Mouse (Mus musculus) liver, adult (tissue): ENCODE results near the gene Mafk.

Source experiments
- GATA4 ChIP-seq: IDR thresholded peaks from 2 replicates; pipeline ENCODE4 v1.6.1; 2014; ENCODE audit warnings: mild to moderate bottlenecking, low read length; ENCODE audit not compliant: insufficient replicate concordance

Mafk gene

DNA sequence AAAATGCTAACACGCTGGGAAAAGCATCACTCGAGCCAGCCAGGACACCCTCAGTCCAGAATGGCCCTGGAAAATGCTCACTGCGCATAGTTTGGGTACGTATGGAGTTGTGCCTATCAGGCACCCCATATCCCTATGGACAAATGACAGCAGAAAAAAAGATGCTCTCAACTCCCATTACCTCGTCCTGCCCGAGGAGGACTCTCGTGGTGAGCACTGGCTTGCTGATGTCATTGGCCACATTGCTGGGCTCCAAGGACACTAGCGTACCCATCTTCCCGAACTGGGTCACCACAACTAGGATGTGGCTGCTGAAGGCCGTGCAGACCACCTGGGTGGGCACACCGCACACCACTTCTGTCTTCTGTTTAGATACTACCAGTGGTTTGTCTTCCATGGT lies 34.6 kb downstream of the Mafk start:
- TF ChIP-seq GATA4, result no peak

DNA sequence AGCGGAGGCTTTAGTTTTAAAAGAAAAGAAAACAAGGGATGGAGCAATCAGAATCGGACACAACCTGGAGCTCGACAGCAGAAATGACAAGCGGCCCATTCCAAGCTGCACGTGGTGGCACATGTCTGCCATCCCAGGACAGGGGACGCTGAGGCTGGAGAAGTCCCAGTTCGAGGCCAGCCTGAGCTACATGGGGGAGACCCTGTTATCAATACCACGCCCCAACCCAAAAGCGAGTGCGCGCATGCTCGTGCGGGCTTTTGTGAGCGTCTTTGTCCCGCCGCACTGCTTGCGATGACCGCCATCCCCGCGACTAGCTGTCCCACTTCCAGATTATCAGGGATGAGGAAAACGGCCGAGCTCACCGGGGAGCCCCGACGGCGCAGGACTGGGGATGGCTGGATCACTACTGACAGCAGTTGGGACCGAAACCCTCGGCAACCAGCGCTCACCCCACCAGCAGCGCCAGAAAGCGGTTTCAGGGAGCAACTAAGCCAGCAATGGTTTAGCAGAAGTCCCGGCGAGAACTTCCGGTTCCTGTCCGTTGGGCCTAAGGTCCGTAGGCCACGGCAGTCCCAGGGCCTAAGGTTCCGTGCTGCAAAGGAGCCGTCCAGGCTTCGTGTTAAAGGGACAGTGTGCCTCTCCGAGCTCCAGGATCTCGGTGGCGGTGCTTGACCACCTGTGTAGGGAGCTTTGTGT lies 35.2 kb downstream of the Mafk start, which contains the start of the genes Gm26938 and Psmg3:
Gene Gm26938, minus strand, starts transcription at position 51 of the 699 bp plus-strand sequence.
Gene Psmg3, minus strand, starts transcription at position 529 of the 699 bp plus-strand sequence.
- peak; percentile 17; the same call in 1 of the 2 replicates for TF ChIP-seq GATA4

- no peak for TF ChIP-seq GATA4
Observed at GRCm38 (mm10) chr5:139827593-139827992, 36.3 kb downstream of the Mafk start.

DNA sequence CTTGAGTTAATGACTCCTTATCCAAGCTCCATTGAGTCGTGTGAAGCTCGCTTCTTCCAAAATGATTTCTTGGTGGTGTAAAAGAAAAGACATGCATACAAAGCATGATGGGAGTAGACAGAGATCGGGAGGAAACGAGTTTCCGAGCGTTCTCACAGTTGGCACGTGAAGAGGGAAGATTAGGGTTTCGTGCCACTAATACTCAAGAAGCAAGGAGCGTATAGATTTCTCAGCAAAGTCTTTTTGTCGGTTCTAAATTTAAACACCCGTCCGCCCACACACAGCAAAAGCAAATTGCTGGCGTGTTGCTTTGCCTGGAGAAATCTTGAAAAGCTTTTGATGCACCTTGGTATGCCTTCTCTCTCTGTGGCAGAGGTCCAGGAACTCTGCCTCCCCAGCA lies 38.1 kb downstream of the Mafk start:
- no peak for TF ChIP-seq GATA4

DNA sequence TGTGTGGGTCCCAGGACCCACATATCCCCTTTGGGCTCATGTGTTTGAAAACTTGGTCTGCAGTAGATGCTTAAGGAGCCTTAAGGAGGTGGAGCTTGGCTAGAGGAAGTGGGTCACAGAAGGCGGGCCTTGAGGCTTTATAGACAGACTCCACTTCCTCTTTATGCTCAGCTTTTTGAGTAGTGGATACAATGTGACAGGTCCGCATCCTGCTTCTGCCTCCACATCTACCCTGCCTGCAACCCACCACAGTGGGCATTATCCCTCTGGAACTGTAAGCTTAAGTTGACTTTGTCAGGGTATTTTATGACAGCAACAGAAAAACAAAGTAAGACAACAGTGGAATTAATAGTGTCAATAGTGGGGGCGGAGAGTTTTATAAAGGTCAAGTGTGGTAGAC lies 39.4 kb downstream of the Mafk start:
- TF ChIP-seq GATA4, result no peak

DNA sequence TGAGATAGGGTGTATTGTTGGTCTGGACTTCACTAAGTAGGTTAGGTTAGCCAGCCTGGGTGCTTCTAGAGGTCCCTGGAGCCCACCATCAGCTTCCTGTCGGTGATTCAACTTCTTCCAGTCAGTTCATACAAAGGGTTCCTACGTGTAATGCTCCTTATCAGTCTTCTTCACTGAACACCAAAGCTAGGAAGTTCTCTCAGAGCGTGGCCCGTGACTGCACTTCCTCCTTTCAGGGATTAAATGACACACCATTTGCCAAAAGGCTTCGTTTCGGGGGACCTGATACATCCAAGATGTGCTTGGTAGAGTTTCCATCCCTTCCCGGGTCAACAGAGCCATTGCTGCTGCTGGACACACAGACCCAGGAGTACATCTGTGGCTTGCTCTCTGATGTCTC lies 40.8 kb downstream of the Mafk start:
- no peak for TF ChIP-seq GATA4

- no peak for TF ChIP-seq GATA4
Observed at GRCm38 (mm10) chr5:139835706-139836105, 44.4 kb downstream of the Mafk start.

GRCm38 (mm10) chr5:139838476-139838892 lies 47.2 kb downstream of the Mafk start:
- no peak for TF ChIP-seq GATA4

DNA sequence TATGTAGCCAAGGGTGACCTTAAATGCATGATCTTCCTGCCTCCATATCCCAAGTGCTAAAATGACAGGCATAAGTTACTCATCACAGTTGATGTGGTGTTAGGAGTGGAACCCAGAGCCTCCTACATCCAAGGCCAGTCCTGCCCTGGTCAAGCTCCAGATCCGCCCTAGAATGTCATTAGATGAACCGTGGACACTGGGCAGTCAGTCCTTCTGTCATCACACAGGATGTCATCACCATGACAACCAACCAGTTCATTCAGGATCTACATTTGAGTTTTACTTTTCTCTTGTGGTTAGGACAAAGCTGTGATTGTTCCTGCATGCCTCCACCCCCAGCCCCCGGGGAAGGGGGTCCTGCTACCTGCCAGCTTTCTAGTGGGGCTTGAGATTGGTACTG lies 47.8 kb downstream of the Mafk start:
- TF ChIP-seq GATA4, result no peak

DNA sequence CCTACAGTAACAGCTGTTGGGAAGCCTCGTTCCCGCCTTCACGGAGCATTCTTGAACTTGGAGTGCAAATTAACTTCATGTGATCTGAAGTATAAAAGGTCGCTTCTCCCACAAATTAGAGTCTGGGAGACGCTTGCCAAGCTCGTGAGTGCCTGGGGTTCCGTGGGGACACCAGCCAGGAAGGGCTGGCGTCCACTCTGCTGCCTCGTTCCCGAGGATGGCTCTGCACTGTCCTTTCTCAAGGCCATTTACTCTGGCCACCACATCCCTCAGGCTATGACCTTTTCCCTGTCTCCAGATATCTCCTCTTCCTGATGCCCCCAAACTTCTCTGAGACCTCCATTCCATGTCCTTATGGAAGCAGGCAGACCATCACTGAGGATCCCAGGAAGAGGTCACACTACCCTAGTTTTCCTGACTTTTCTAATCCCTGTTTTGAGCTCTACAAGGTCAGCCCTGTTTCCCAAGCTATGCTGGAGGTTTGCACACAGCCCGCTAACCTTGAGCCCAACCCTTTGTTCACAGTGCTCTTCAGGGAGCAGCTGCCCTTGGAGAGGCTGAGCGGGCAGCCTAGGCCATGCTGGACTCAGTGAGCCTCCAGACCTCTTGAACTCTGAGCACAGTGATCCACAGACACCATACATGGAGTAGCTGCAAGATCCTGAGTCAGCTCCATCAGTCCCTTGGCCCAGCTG lies 58.5 kb downstream of the Mafk start:
- no peak for TF ChIP-seq GATA4
